Mouse (Mus musculus) MEL (cell line): ENCODE measurements around the gene Afdn. TPM values are rescaled to one million over a fixed set of nuclear protein-coding genes. Genes with fewer than 3 reads are reported as not detected.

Source experiments
- DNase-seq: peaks from one replicate; pipeline ENCODE4 v3.0.0; 2011; ENCODE audit warnings: low read depth, low spot score
- H3K27ac ChIP-seq: 2 replicates; pipeline ENCODE4 v1.5.1; 2012; ENCODE audit warnings: low read depth, mild to moderate bottlenecking, control low read depth, low read length, moderate library complexity; ENCODE audit not compliant: control insufficient read depth
- H3K27me3 ChIP-seq, 2 experiments: fragments of 150-350 bp in 1 of 2; sonication (generic) in 1 of 2; 2 replicates each; pipeline ENCODE4 v1.6.1; 2012; ENCODE audit warnings: low read length in 2 of 2, mild to moderate bottlenecking in 2 of 2, improper control_type of control experiment in 1 of 2, moderate library complexity in 1 of 2; ENCODE audit not compliant: insufficient read depth in 2 of 2, control insufficient read depth in 1 of 2
- H3K36me3 ChIP-seq, 2 experiments: 2 replicates each; pipeline ENCODE4 v1.6.1; 2012 to 2014; ENCODE audit warnings: low read length in 2 of 2, improper control_type of control experiment in 1 of 2, inconsistent platforms in 1 of 2, mild to moderate bottlenecking in 1 of 2; ENCODE audit not compliant: insufficient read depth in 2 of 2, control insufficient read depth in 1 of 2
- H3K4me1 ChIP-seq, 2 experiments: fragments of 150-350 bp in 1 of 2; sonication (generic) in 1 of 2; 2 replicates each; pipeline ENCODE4 v1.6.1; 2012; ENCODE audit warnings: low read length in 2 of 2, improper control_type of control experiment in 1 of 2, mild to moderate bottlenecking in 1 of 2; ENCODE audit not compliant: insufficient read depth in 2 of 2, control insufficient read depth in 1 of 2
- H3K4me3 ChIP-seq, 2 experiments: fragments of 150-350 bp in 1 of 2; sonication (generic) in 1 of 2; 2 replicates each; pipeline ENCODE4 v1.5.1; 2012; ENCODE audit warnings: low read depth in 2 of 2, low read length in 2 of 2, mild to moderate bottlenecking in 2 of 2, moderate library complexity in 2 of 2, control low read depth in 1 of 2, improper control_type of control experiment in 1 of 2; ENCODE audit not compliant: control insufficient read depth in 1 of 2, insufficient read depth in 1 of 2
- H3K79me2 ChIP-seq: 2 replicates; pipeline ENCODE4 v1.6.1; 2012; ENCODE audit warnings: mild to moderate bottlenecking, low read length, moderate library complexity; ENCODE audit not compliant: control insufficient read depth, poor library complexity, insufficient read depth
- H3K9ac ChIP-seq: 2 replicates; pipeline ENCODE4 v1.6.1; 2012; ENCODE audit warnings: low read depth, mild to moderate bottlenecking, control low read depth, low read length, moderate library complexity; ENCODE audit not compliant: control insufficient read depth, poor library complexity, severe bottlenecking
- H3K9me3 ChIP-seq: fragments of 150-350 bp; sonication (generic); replicated peaks from 2 replicates; pipeline ENCODE4 v1.6.1; 2012; ENCODE audit warnings: mild to moderate bottlenecking, low read length, improper control_type of control experiment, moderate library complexity; ENCODE audit not compliant: insufficient read depth
- CHD2 ChIP-seq: IDR thresholded peaks from 2 replicates; pipeline ENCODE4 v1.6.1; 2011; ENCODE audit warnings: low read length, improper control_type of control experiment
- E2F4 ChIP-seq: IDR thresholded peaks from 2 replicates; pipeline ENCODE4 v1.6.1; 2011; ENCODE audit warnings: low read depth, low read length, improper control_type of control experiment, borderline replicate concordance
- ELF1 ChIP-seq: IDR thresholded peaks from 2 replicates; pipeline ENCODE4 v1.6.1; 2014; ENCODE audit warnings: low read depth, mild to moderate bottlenecking, inconsistent platforms, low read length, improper control_type of control experiment, moderate library complexity
- GABPA ChIP-seq: IDR thresholded peaks from 2 replicates; pipeline ENCODE4 v1.6.1; 2012; ENCODE audit warnings: low read depth, mild to moderate bottlenecking, inconsistent platforms, low read length, improper control_type of control experiment, moderate library complexity
- GATA1 ChIP-seq: IDR thresholded peaks from 2 replicates; pipeline ENCODE4 v1.6.1; 2011; ENCODE audit warnings: low read depth, low read length, improper control_type of control experiment
- MAX ChIP-seq: IDR thresholded peaks from 2 replicates; pipeline ENCODE4 v1.6.1; 2011; ENCODE audit warnings: low read length, improper control_type of control experiment
- MEF2A ChIP-seq: IDR thresholded peaks from 2 replicates; pipeline ENCODE4 v1.6.1; 2014; ENCODE audit warnings: low read depth, mild to moderate bottlenecking, inconsistent platforms, low read length, improper control_type of control experiment; ENCODE audit not compliant: poor library complexity, insufficient replicate concordance, severe bottlenecking; ENCODE audit errors: extremely low read depth
- MXI1 ChIP-seq: IDR thresholded peaks from 2 replicates; pipeline ENCODE4 v1.6.1; 2011; ENCODE audit warnings: mild to moderate bottlenecking, low read depth, low read length, improper control_type of control experiment
- MYB ChIP-seq: IDR thresholded peaks from 2 replicates; pipeline ENCODE4 v1.6.1; 2011; ENCODE audit warnings: mild to moderate bottlenecking, low read depth, low read length, improper control_type of control experiment
- NELFE ChIP-seq: IDR thresholded peaks from 2 replicates; pipeline ENCODE4 v1.6.1; 2011; ENCODE audit warnings: low read depth, low read length, improper control_type of control experiment
- POLR2A ChIP-seq, 2 experiments: IDR thresholded peaks; 2 replicates each; pipeline ENCODE4 v1.6.1; 2011 to 2012; ENCODE audit warnings: low read length in 2 of 2, mild to moderate bottlenecking in 2 of 2, control low read depth in 1 of 2, improper control_type of control experiment in 1 of 2, low read depth in 1 of 2, moderate library complexity in 1 of 2; ENCODE audit not compliant: control insufficient read depth in 1 of 2, insufficient read depth in 1 of 2, poor library complexity in 1 of 2
- POLR2AphosphoS2 ChIP-seq: IDR thresholded peaks from 2 replicates; pipeline ENCODE4 v1.6.1; 2011; ENCODE audit warnings: low read length, improper control_type of control experiment
- POLR2AphosphoS5 ChIP-seq: IDR thresholded peaks from 2 replicates; pipeline ENCODE4 v1.6.1; 2012; ENCODE audit warnings: low read depth, borderline replicate concordance, mild to moderate bottlenecking, inconsistent platforms, low read length, moderate library complexity, mixed read lengths
- RAD21 ChIP-seq: IDR thresholded peaks from 2 replicates; pipeline ENCODE4 v1.6.1; 2011; ENCODE audit warnings: mild to moderate bottlenecking, low read depth, low read length, improper control_type of control experiment
- RCOR1 ChIP-seq: IDR thresholded peaks from 2 replicates; pipeline ENCODE4 v1.6.1; 2012; ENCODE audit warnings: low read depth, mild to moderate bottlenecking, inconsistent platforms, low read length, improper control_type of control experiment
- SIN3A ChIP-seq: IDR thresholded peaks from 2 replicates; pipeline ENCODE4 v1.6.1; 2012; ENCODE audit warnings: low read length, improper control_type of control experiment, inconsistent platforms
- TAL1 ChIP-seq: IDR thresholded peaks from 2 replicates; pipeline ENCODE4 v1.6.1; 2012; ENCODE audit warnings: mild to moderate bottlenecking, inconsistent platforms, low read length, moderate library complexity, mixed read lengths
- TBP ChIP-seq: IDR thresholded peaks from 2 replicates; pipeline ENCODE4 v1.8.0; 2011; ENCODE audit warnings: low read depth, low read length, improper control_type of control experiment
- TCF12 ChIP-seq: IDR thresholded peaks from 2 replicates; pipeline ENCODE4 v1.6.1; 2014; ENCODE audit warnings: low read depth, mild to moderate bottlenecking, inconsistent platforms, low read length, improper control_type of control experiment, moderate library complexity
- USF1 ChIP-seq: IDR thresholded peaks from 2 replicates; pipeline ENCODE4 v1.6.1; 2014; ENCODE audit warnings: low read depth, mild to moderate bottlenecking, inconsistent platforms, low read length, improper control_type of control experiment, moderate library complexity
- ZC3H11A ChIP-seq: IDR thresholded peaks from 2 replicates; pipeline ENCODE4 v1.6.1; 2012; ENCODE audit warnings: low read depth, mild to moderate bottlenecking, inconsistent platforms, low read length, improper control_type of control experiment
- ZMIZ1 ChIP-seq: IDR thresholded peaks from 2 replicates; pipeline ENCODE4 v1.6.1; 2012; ENCODE audit warnings: low read depth, mild to moderate bottlenecking, inconsistent platforms, low read length, improper control_type of control experiment, moderate library complexity
- polyA plus RNA-seq, 2 experiments: library from polyadenylated mRNA; stranded (reverse) in 1 of 2; unstranded in 1 of 2; fragments of >175 nt in 1 of 2; fragments of >200 nt in 1 of 2; gene quantifications; 2 replicates each; pipeline versions ENCODE4 v1.2.1 to v1.2.4; 2012; ENCODE audit warnings: low replicate concordance in 2 of 2, low read depth in 1 of 2; ENCODE audit not compliant: insufficient read length in 2 of 2, insufficient read depth in 1 of 2, missing spikeins in 1 of 2
- total RNA-seq: library from RNA; depleted of rRNA; stranded (reverse); fragments of 300-350 nt; gene quantifications from 2 replicates; pipeline ENCODE4 v1.2.3, GENCODE M21; 2012

The Afdn gene
- total and polyA plus RNA-seq, 3 experiments, result 0.39 TPM; not detected in 1

DNA sequence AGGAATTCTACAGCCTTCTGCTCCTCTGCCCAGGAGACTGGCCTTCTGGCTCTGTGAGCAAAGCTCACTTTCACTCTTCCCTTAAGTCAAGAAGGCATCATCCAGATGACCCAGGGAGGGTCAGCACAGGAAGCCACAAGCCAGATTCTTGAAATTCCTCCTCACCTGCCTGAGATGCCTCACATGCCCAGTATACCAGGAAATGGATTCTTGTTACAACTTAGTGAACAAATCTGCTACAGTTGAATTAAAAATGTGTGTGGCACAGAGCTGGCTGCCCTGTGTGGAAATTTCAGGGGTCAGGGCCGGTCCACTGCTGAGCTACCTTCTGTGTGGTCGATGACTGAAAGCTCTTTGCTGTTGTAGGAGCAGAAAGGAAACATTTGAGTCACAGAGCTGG lies 160.4 kb downstream of the Afdn start:
- TF ChIP-seq RCOR1, result no peak
- TF ChIP-seq TBP, result no peak
- TF ChIP-seq GATA1, result no peak
- TF ChIP-seq MYB, result no peak
- no peak for TF ChIP-seq ELF1
- no peak for TF ChIP-seq POLR2AphosphoS2
- TF ChIP-seq GABPA, result no peak
- no peak for TF ChIP-seq POLR2AphosphoS5
- no peak for TF ChIP-seq POLR2A (IDR thresholded peaks at IDR 0.05; ENCODE audit: control insufficient read depth in 1 of 2, insufficient read depth in 1 of 2, low read depth in 1 of 2, low read length in 2 of 2, poor library complexity in 1 of 2)
- no peak for TF ChIP-seq MEF2A
- TF ChIP-seq SIN3A, result no peak
- no peak for TF ChIP-seq TAL1
- TF ChIP-seq NELFE, result no peak
- TF ChIP-seq ZMIZ1, result no peak
- no peak for TF ChIP-seq RAD21
- no peak for TF ChIP-seq ZC3H11A
- TF ChIP-seq E2F4, result no peak
- no peak for TF ChIP-seq MAX
- TF ChIP-seq USF1, result no peak
- DNase-seq, result no peak
- H3K27me3 ChIP-seq, result no peaks in the 10 kb centered on the region
- H3K36me3 ChIP-seq, result no peaks in the 10 kb centered on the region
- no peak overlapping the region for H3K4me3 ChIP-seq
- H3K4me1 ChIP-seq, result no peaks in the 10 kb centered on the region
- no peaks in the 10 kb centered on the region for H3K9me3 ChIP-seq
- H3K79me2 ChIP-seq, result no peaks in the 10 kb centered on the region
- H3K27ac ChIP-seq, result no peak overlapping the region
- no peak overlapping the region for H3K9ac ChIP-seq

DNA sequence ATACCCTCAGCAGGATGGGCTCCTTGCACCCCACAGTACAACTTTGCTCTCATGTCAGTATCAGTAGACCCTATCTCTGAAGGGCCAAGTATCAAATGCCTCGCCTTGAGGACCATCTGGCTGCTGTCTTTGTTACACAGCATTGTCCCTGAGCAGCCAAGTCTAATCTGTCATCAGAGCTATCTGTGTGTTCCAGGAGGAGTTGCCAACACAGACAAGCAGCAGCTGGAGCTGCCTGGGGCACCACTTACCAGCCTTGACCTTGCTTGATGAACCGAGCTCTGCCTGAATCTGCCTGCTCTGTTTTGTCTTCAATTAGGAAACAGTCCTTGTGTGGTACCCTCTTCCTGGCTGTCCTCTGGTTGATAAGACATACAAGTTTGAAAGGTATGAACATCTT lies 163.1 kb downstream of the Afdn start:
- Histone ChIP-seq H3K9ac (no peak overlapping the region), H3K4me1 (no peaks in the 10 kb centered on the region), H3K79me2 (no peaks in the 10 kb centered on the region), H3K27ac (no peak overlapping the region), H3K4me3 (no peak overlapping the region), H3K36me3 (no peaks in the 10 kb centered on the region), H3K9me3 (no peaks in the 10 kb centered on the region), H3K27me3 (no peaks in the 10 kb centered on the region)
- TF ChIP-seq POLR2AphosphoS5 (no peak), CHD2 (no peak), MXI1 (no peak), TBP (no peak), TCF12 (no peak)
- no peak for DNase-seq
